Mouse (Mus musculus): ENCODE results near the gene Atg16l1. TPM values are rescaled to one million over a fixed set of nuclear protein-coding genes. Genes with fewer than 3 reads are reported as not detected.

Gene Atg16l1
- polyA plus RNA-seq, 1 experiment from 2014 or later = 43.8 TPM

Other genes with a start within 250 kb of the Atg16l1 start
- gene Neu2, start 246.0 kb upstream of the Atg16l1 start, polyA plus RNA-seq (2015; fragmentation: Nextera tagmentation; extraction: Ambion mirVana) = 0.16 TPM in 1 of 2 replicates, not detected in the other
- 3.1 and 5.4 TPM in 2 replicates for gene Ngef, start 182.0 kb upstream of the Atg16l1 start, polyA plus RNA-seq (2015; fragmentation: Nextera tagmentation; extraction: Ambion mirVana)
- gene Inpp5d, start 135.6 kb upstream of the Atg16l1 start, polyA plus RNA-seq (2015; fragmentation: Nextera tagmentation; extraction: Ambion mirVana) = 3.2 and 3.5 TPM in 2 replicates
- gene Sag, start 47.8 kb downstream of the Atg16l1 start, polyA plus RNA-seq (2015; fragmentation: Nextera tagmentation; extraction: Ambion mirVana) = 2.4 and 2.8 TPM in 2 replicates
- 36.6 and 43.6 TPM in 2 replicates for gene Dgkd, start 97.4 kb downstream of the Atg16l1 start, polyA plus RNA-seq (2015; fragmentation: Nextera tagmentation; extraction: Ambion mirVana)

Data from forebrain, embryonic 13.5 days (tissue).